1 mouse cellular context compared by ENCODE assay signal in genomic region chr15:78210203-78210602, GRCm38 (mm10).
TF ChIP-seq lines count a peak whose summit lies in the region.

No protein-coding gene starts in this region.

TF ChIP-seq in CH12.LX, 34 proteins besides CTCF, POLR2A, EP300 and RAD21 (continued from another document):
- TF ChIP-seq MAZ (IDR thresholded peaks at IDR 0.05; ENCODE audit: low read depth, low read length) (no peak), ZKSCAN1 (IDR thresholded peaks at IDR 0.05; ENCODE audit: borderline replicate concordance, low read depth, low read length) (no peak), MEF2A (IDR thresholded peaks at IDR 0.05; ENCODE audit: borderline replicate concordance, low read depth, low read length) (no peak), IRF4 (IDR thresholded peaks at IDR 0.05; ENCODE audit: low read depth, low read length) (peak; percentile 73; the same call in 1 of the 2 replicates), ZC3H11A (IDR thresholded peaks at IDR 0.05; ENCODE audit: low read depth, low read length) (no peak), MXI1 (IDR thresholded peaks at IDR 0.05; ENCODE audit: low read depth, low read length) (no peak)
